Mouse (Mus musculus) monocyte, adult 5-6 weeks (primary cell): ENCODE measurements around the gene Samd9l. TPM values are rescaled to one million over a fixed set of nuclear protein-coding genes. Genes with fewer than 3 reads are reported as not detected.
"Not testable (repeated sequence)": the region's sequence is repeated elsewhere in the genome, so short reads cannot be mapped to it uniquely, and the experiment has no call there.

Experiments used
- ATAC-seq: fragments of 153-309, 156-312 bp; replicated peaks from 2 replicates; pipeline ENCODE4 v1.8.0; 2017; ENCODE audit warnings: mild to moderate bottlenecking; ENCODE audit not compliant: low TSS enrichment, insufficient number of reproducible peaks, severe bottlenecking, poor library complexity, low FRiP score
- total RNA-seq: library from RNA; stranded (forward); fragments of 200-1000, 200-491, 200-594 nt; gene quantifications from 3 replicates; pipeline ENCODE4 v1.2.3, GENCODE M21; 2017

Gene Samd9l
- total RNA-seq, 1 experiment from 2014 or later = 90.8 TPM

DNA sequence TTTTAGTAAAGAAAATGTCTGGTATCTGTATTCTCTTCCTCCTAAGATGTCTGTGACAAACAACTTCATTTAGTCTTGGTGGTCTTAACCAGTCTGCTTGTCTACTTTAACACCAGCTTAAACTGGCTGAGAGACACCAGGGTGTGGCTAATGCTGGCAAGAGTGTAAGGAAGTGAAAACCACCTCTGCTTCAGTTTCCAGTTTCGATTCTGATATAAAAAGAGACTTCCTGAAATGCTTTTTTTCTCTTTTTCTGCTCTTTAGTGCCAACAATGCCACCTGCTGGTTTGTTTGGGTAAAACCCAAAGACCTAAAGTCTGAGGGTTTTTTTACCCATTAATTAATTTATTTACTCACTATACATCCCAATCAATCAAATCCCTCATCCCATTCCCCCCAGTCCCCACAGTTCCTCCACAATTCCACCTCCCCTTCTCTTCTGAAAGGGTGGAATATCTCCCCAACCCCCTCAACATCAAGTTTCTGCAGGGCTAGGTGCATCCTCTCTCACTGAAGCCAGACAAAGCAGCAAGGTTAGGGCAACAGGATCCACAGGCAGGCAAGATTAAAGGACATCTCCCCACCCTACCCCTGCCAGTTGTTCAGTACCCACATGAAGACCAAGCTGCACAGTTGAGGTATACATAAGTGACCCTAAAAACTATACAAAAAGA, 53.3 kb downstream of the Samd9l start:
- peak; percentile 90 for ATAC-seq

DNA sequence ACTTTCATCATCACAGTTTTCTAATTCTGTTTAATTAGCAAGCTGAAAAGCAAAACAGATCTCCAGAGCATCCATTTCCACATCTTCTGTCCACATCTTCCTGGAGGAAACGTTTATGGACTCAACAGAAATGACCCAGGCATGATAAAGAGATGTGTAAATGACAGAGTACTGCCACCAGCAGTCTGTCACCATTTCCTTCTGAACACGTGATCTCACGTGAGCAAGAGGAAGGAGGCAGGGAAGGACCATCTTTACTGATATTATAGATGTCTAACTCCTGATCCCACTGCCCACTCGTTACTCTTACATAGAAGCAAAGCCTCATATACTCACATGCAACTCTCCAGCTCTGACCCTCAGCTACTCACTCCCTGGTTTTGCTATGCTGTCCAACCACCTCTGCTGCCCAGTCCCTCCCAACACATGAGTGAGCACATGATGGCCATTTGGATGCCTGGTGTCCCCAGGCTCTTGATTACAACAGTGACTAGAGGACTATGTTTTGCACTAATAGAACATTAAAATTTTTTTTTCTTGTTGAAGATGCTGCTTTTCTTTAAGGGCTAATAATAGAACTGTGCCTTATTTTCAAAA, 54.2 kb downstream of the Samd9l start:
- ATAC-seq = peak; percentile 60

DNA sequence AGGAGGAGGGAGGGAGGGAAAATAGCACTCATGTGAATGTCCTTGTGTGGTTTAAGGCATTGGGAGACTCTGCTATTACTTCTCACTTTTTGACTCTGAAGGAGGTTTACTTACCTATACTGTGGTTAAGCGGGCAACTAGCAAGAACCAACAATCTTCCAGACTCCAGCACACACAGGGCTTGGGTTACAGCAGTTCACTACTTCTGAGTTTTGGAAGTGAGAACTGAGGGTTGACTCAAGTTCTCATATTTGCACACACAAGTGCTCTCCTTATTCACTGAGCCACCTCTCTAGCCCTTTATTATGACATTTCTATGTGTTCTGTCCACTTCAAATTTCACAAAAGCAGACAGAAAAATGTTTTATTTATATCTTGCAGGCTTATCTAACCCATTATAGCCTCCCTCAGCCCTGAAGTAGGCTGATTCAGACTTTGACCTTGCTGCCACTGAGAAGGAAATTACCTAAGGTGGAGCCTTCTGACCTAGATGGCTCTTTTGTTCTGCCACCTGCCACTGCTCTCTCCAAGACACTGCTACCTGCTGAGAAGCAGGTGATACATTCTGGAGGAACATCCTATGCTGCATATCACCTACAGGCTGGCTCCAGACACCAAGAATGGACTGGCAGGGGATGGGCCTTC, 55.6 kb downstream of the Samd9l start:
- not testable (repeated sequence) for ATAC-seq

DNA sequence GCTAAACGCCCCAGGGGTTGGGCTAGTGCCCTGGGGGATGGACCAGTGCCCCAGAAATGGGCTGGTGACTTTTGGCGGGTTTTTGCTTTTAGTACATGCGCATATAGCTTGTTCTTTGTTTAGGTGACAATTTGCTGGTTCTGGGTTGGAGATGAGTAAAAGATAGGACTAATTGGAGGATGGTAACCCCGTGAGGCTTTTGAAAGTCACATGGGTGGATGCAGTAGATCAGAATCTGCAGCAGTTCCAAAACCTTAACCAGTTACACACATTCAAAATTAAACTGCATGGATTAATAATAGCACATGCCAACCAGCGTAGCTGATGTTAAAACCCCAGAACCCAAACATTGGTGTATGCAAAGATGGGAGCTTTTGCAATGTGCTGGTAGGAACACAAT, 57.9 kb downstream of the Samd9l start:
- no peak for ATAC-seq

DNA sequence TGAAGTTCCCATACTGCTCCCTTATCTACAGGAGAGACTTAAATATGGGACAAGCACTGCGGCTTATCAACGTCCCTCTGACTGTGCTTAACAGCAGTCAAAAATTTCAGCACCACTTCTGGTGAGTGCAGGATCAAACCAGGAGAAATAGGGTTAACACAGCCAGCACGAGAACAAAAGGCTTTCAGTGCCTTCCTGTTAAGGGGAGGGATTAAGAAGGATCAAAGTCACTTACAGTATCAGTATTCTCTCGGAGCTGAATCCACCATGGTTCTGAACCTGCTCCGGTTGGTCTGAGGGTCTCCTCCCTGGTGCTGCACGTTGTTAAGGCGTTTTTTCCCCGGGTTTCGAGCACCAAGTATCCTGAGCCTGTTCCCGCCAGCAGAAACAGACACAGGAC, 58.4 kb downstream of the Samd9l start:
- not testable (repeated sequence) for ATAC-seq

DNA sequence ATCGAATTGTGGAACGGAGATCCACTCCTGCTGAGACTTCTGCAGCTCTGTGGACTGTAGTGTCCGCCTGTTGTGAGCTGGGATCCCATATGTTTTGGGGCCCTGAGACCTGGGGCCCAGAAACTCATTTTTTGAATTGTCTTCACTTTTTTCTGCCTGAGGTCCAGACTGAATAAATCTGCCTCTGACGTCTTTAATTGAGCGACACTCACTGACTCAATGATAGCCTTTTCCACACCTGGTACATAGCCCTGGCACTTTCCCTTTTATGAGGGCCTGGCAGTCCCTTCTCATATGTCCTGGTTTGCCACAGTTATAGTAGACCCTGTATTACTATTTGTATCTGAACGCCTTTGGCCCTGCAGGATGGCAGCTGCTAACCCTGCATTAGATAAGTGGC, 60.2 kb downstream of the Samd9l start:
- ATAC-seq = not testable (repeated sequence)

Other genes with a start within 250 kb of the Samd9l start
- 1.4 to 2.3 TPM (median 2.1 TPM) in 3 replicates for gene Hepacam2, start 98.7 kb upstream of the Samd9l start, total RNA-seq
- 20.2 to 38.0 TPM (median 34.0 TPM) in 3 replicates for gene Vps50, start 98.8 kb upstream of the Samd9l start, total RNA-seq